10 mouse cellular contexts compared by ENCODE assay signal in the genomic region with DNA sequence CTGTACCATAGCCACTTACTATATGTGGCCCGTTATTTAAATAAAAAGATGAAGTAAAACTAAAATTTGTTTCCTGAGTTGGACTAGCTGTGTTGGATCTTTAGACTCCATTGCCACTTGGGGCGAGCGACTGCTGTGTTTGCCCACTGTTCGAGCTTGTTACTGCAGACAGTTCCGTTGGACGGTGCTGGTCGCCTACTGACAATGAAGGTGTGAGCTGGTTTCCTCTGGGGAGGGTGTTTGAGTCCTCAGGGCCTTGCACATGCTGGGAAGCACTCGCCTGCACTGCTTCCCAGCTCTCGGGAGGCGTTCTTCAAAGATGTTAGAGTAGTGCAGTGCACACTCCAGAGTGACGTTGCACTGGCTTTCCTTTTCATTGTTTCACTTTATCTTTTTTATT. TPM values are rescaled to one million over a fixed set of nuclear protein-coding genes. Genes with fewer than 3 reads are reported as not detected.
A peak's percentile ranks its signal among the peaks of the same experiment; 100 is the strongest.
DNase-seq lines count a peak whose midpoint lies in the region; ATAC-seq lines count a peak whose summit lies in the region.
"Had no signal": no experiment of that assay in that cellular context is flagged by ENCODE, and none has a peak within 500 bp of the region (broad histone marks: within the 10 kb centered on the region; RNA-seq: fewer than 3 reads in every experiment).

No protein-coding gene starts in this region.

- H3K9me3 ChIP-seq in hindbrain, embryonic 14.5 days (ENCODE audit: control insufficient read depth, low read length), result no peaks in the 10 kb centered on the region
- H3K9me3 ChIP-seq in hindbrain, embryonic 11.5 days (ENCODE audit: control insufficient read depth, low read length), result no peaks in the 10 kb centered on the region
- no peaks in the 10 kb centered on the region for H3K9me3 ChIP-seq in embryonic facial prominence, embryonic 14.5 days (ENCODE audit: control insufficient read depth, low read length)
- H3K9me3 ChIP-seq in limb, embryonic 15.5 days, result no peaks in the 10 kb centered on the region

- H3K9ac ChIP-seq in hindbrain, embryonic 14.5 days, result no peak overlapping the region
- H3K9ac ChIP-seq in hindbrain, embryonic 11.5 days (ENCODE audit: low read depth, low read length), result no peak overlapping the region
- H3K9ac ChIP-seq in embryonic facial prominence, embryonic 14.5 days (ENCODE audit: low read depth, low read length), result 0 out of 2 replicates have a peak overlapping the region, but pooled peaks have one; percentile 34
- H3K9ac ChIP-seq in limb, embryonic 15.5 days, result no peak overlapping the region

- DNase-seq in hindbrain, embryonic 14.5 days (ENCODE audit: low spot score), result no peak
- no peak for DNase-seq in hindbrain, embryonic 11.5 days (ENCODE audit: low spot score)
- peak; percentile 36 for DNase-seq in CD4-positive helper T cell, adult 2 months (ENCODE audit: low read depth, low spot score)
- DNase-seq in embryonic facial prominence, embryonic 14.5 days (ENCODE audit: low spot score), result no peak
- peak; percentile 21 for DNase-seq in right cerebral cortex, postnatal 14 days
- DNase-seq in gastrocnemius, postnatal 10 days, result no peak
- DNase-seq in gastrocnemius, adult 8-10 months (ENCODE audit: low spot score in 2 of 2), result no peak

- peak overlapping the region; percentile 76 for H3K4me2 ChIP-seq in hindbrain, embryonic 14.5 days (replicated peaks)
- H3K4me2 ChIP-seq in hindbrain, embryonic 11.5 days (replicated peaks; ENCODE audit: low read depth, low read length), result no peak overlapping the region
- H3K4me2 ChIP-seq in embryonic facial prominence, embryonic 14.5 days (ENCODE audit: low read depth, low read length), result peak overlapping the region; percentile 90
- 0 out of 2 replicates have a peak overlapping the region, but pooled peaks have one; percentile 30 for H3K4me2 ChIP-seq in limb, embryonic 15.5 days

- H3K27ac ChIP-seq in hindbrain, embryonic 14.5 days, result no peak overlapping the region
- H3K27ac ChIP-seq in hindbrain, embryonic 11.5 days (ENCODE audit: low read depth, low read length), result no peak overlapping the region
- H3K27ac ChIP-seq in embryonic facial prominence, embryonic 14.5 days (replicated peaks; ENCODE audit: low read depth, low read length), result no peak overlapping the region
- no peak overlapping the region for H3K27ac ChIP-seq in limb, embryonic 15.5 days

- WGBS in hindbrain, embryonic 14.5 days, result 64% methylated on average over 11 of the region's 11 CpGs
- 79% methylated on average over 11 of the region's 11 CpGs for WGBS in hindbrain, embryonic 11.5 days
- WGBS in embryonic facial prominence, embryonic 14.5 days, result 52% methylated on average over 11 of the region's 11 CpGs
- WGBS in limb, embryonic 15.5 days, result 57% methylated on average over 11 of the region's 11 CpGs

- no peaks in the 10 kb centered on the region for H3K36me3 ChIP-seq in hindbrain, embryonic 14.5 days (replicated peaks; ENCODE audit: control insufficient read depth, insufficient read depth)
- H3K36me3 ChIP-seq in hindbrain, embryonic 11.5 days (ENCODE audit: control insufficient read depth, insufficient read depth, low read length), result no peaks in the 10 kb centered on the region
- H3K36me3 ChIP-seq in embryonic facial prominence, embryonic 14.5 days (ENCODE audit: control insufficient read depth, insufficient read depth, low read length), result 0 out of 2 replicates have a peak, but pooled peaks cover 6% of the 10 kb centered on the region
- no peaks in the 10 kb centered on the region for H3K36me3 ChIP-seq in limb, embryonic 15.5 days

- no peak for ATAC-seq in hindbrain, embryonic 14.5 days (ENCODE audit: low FRiP score)
- no peak for ATAC-seq in hindbrain, embryonic 11.5 days (ENCODE audit: low FRiP score)
- ATAC-seq in embryonic facial prominence, embryonic 14.5 days (ENCODE audit: low read depth), result no peak
- ATAC-seq in limb, embryonic 15.5 days (ENCODE audit: insufficient number of reproducible peaks, low FRiP score, low TSS enrichment, low read depth), result no peak

- no peak overlapping the region for H3K4me3 ChIP-seq in hindbrain, embryonic 14.5 days (replicated peaks; ENCODE audit: low read length)
- no peak overlapping the region for H3K4me3 ChIP-seq in hindbrain, embryonic 11.5 days (ENCODE audit: low read depth, low read length)
- H3K4me3 ChIP-seq in embryonic facial prominence, embryonic 14.5 days (ENCODE audit: low read depth, low read length), result no peak overlapping the region
- H3K4me3 ChIP-seq in limb, embryonic 15.5 days, result no peak overlapping the region

- H3K27me3 ChIP-seq in hindbrain, embryonic 14.5 days (ENCODE audit: control insufficient read depth, insufficient read depth, low read length), result no peaks in the 10 kb centered on the region
- H3K27me3 ChIP-seq in hindbrain, embryonic 11.5 days (ENCODE audit: control insufficient read depth, insufficient read depth, low read length), result no peaks in the 10 kb centered on the region
- no peaks in the 10 kb centered on the region for H3K27me3 ChIP-seq in embryonic facial prominence, embryonic 14.5 days (replicated peaks; ENCODE audit: control insufficient read depth, insufficient read depth, low read length)
- H3K27me3 ChIP-seq in limb, embryonic 15.5 days, result no peaks in the 10 kb centered on the region

- peaks cover 32% of the 10 kb centered on the region for H3K4me1 ChIP-seq in hindbrain, embryonic 14.5 days (replicated peaks; ENCODE audit: control insufficient read depth, insufficient read depth, low read length)
- no peaks in the 10 kb centered on the region; the same call in 1 of the 2 replicates for H3K4me1 ChIP-seq in hindbrain, embryonic 11.5 days (replicated peaks; ENCODE audit: control insufficient read depth, insufficient read depth, low read length)
- peaks cover 32% of the 10 kb centered on the region for H3K4me1 ChIP-seq in embryonic facial prominence, embryonic 14.5 days (ENCODE audit: control insufficient read depth, insufficient read depth, low read length)
- peaks cover 33% of the 10 kb centered on the region for H3K4me1 ChIP-seq in limb, embryonic 15.5 days

RNA-seq across cellular contexts. Expression of gene Arpc2, which starts 3.7 kb away (rescaled TPM):
- polyA plus RNA-seq in hindbrain, embryonic 14.5 days (2014; fragmentation: Nextera tagmentation; extraction: Ambion mirVana), result 324 and 329 TPM in 2 replicates
- 325 and 330 TPM in 2 replicates for polyA plus RNA-seq in hindbrain, embryonic 11.5 days (2014; fragmentation: Nextera tagmentation; extraction: Ambion mirVana)
- 341 and 347 TPM in 2 replicates for polyA plus RNA-seq in embryonic facial prominence, embryonic 14.5 days (2014; fragmentation: Nextera tagmentation; extraction: Ambion mirVana)
- 441 and 463 TPM in 2 replicates for polyA plus RNA-seq in limb, embryonic 15.5 days (2015; fragmentation: Nextera tagmentation; extraction: Ambion mirVana)
- total RNA-seq in gastrocnemius, postnatal 10 days (2021), result 100 to 1,000 TPM; 104 to 116 TPM
- total RNA-seq in gastrocnemius, adult 8-10 months (2022), result 10 to 100 TPM; 70.0 to 81.5 (median 72.2) TPM

RNA-seq across cellular contexts. Expression of gene Gpbar1, which starts 38.7 kb away (rescaled TPM):
- polyA plus RNA-seq in hindbrain, embryonic 14.5 days (2014; fragmentation: Nextera tagmentation; extraction: Ambion mirVana), result 0.19 TPM in 1 of 2 replicates, not detected in the other
- polyA plus RNA-seq in hindbrain, embryonic 11.5 days (2014; fragmentation: Nextera tagmentation; extraction: Ambion mirVana), result 0.32 TPM in 1 of 2 replicates, not detected in the other
- 0.20 and 0.21 TPM in 2 replicates for polyA plus RNA-seq in embryonic facial prominence, embryonic 14.5 days (2014; fragmentation: Nextera tagmentation; extraction: Ambion mirVana)
- 0.18 TPM in 1 of 2 replicates, not detected in the other for polyA plus RNA-seq in limb, embryonic 15.5 days (2015; fragmentation: Nextera tagmentation; extraction: Ambion mirVana)
- under 1 TPM in 1 of 2 experiments, not detected in 1; 0.25 TPM for total RNA-seq in gastrocnemius, postnatal 10 days (2021)
- total RNA-seq in gastrocnemius, adult 8-10 months (2022), result not detected
- total RNA-seq: adrenal gland, postnatal 36 days; left cerebral cortex, adult 8-10 months had no signal

RNA-seq across cellular contexts. Expression of gene Aamp, which starts 44.9 kb away (rescaled TPM):
- polyA plus RNA-seq in hindbrain, embryonic 14.5 days (2014; fragmentation: Nextera tagmentation; extraction: Ambion mirVana), result 188 and 201 TPM in 2 replicates
- polyA plus RNA-seq in hindbrain, embryonic 11.5 days (2014; fragmentation: Nextera tagmentation; extraction: Ambion mirVana), result 189 and 198 TPM in 2 replicates
- 214 and 224 TPM in 2 replicates for polyA plus RNA-seq in embryonic facial prominence, embryonic 14.5 days (2014; fragmentation: Nextera tagmentation; extraction: Ambion mirVana)
- polyA plus RNA-seq in limb, embryonic 15.5 days (2015; fragmentation: Nextera tagmentation; extraction: Ambion mirVana), result 232 and 249 TPM in 2 replicates
- 10 to 100 TPM; 90.7 to 94.4 TPM for total RNA-seq in gastrocnemius, postnatal 10 days (2021)
- total RNA-seq in gastrocnemius, adult 8-10 months (2022), result 10 to 100 TPM; 73.2 to 88.7 (median 78.0) TPM

RNA-seq across cellular contexts. Expression of gene Pnkd, which starts 45.1 kb away (rescaled TPM):
- 146 and 149 TPM in 2 replicates for polyA plus RNA-seq in hindbrain, embryonic 14.5 days (2014; fragmentation: Nextera tagmentation; extraction: Ambion mirVana)
- polyA plus RNA-seq in hindbrain, embryonic 11.5 days (2014; fragmentation: Nextera tagmentation; extraction: Ambion mirVana), result 85.4 and 99.4 TPM in 2 replicates
- polyA plus RNA-seq in embryonic facial prominence, embryonic 14.5 days (2014; fragmentation: Nextera tagmentation; extraction: Ambion mirVana), result 119 and 133 TPM in 2 replicates
- 104 and 114 TPM in 2 replicates for polyA plus RNA-seq in limb, embryonic 15.5 days (2015; fragmentation: Nextera tagmentation; extraction: Ambion mirVana)
- 10 to 100 TPM; 69.7 to 70.5 TPM for total RNA-seq in gastrocnemius, postnatal 10 days (2021)
- total RNA-seq in gastrocnemius, adult 8-10 months (2022), result 10 to 100 TPM; 51.9 to 56.2 (median 53.1) TPM

RNA-seq across cellular contexts. Expression of gene Cxcr1, which starts 45.2 kb away (rescaled TPM):
- polyA plus RNA-seq in hindbrain, embryonic 14.5 days (2014; fragmentation: Nextera tagmentation; extraction: Ambion mirVana), result not detected in 2 replicates
- polyA plus RNA-seq in hindbrain, embryonic 11.5 days (2014; fragmentation: Nextera tagmentation; extraction: Ambion mirVana), result 0.15 TPM in 1 of 2 replicates, not detected in the other
- not detected in 2 replicates for polyA plus RNA-seq in embryonic facial prominence, embryonic 14.5 days (2014; fragmentation: Nextera tagmentation; extraction: Ambion mirVana)
- not detected in 2 replicates for polyA plus RNA-seq in limb, embryonic 15.5 days (2015; fragmentation: Nextera tagmentation; extraction: Ambion mirVana)
- total RNA-seq in gastrocnemius, postnatal 10 days (2021), result not detected
- not detected for total RNA-seq in gastrocnemius, adult 8-10 months (2022)
- total RNA-seq: adrenal gland, postnatal 36 days; left cerebral cortex, adult 8-10 months had no signal

Comparison
In these comparisons a context has a peak if more than half of its experiments do, and no peak if none do; other contexts are left out.
1. DNase-seq: peak in CD4-positive helper T cell, adult 2 months (single experiment) and right cerebral cortex, postnatal 14 days (single experiment); none in hindbrain, embryonic 14.5 days (single experiment), hindbrain, embryonic 11.5 days (single experiment), embryonic facial prominence, embryonic 14.5 days (single experiment), gastrocnemius, postnatal 10 days (single experiment) and gastrocnemius, adult 8-10 months (0 of 2).